Mouse (Mus musculus): ENCODE results near the gene Mtcl1.

GRCm38 (mm10) chr17:66340798-66341197 lies 108.8 kb downstream of the Mtcl1 start:
- TF ChIP-seq EP300 (IDR thresholded peaks at IDR 0.05) = peak; percentile 73; the same call in 1 of the 2 replicates
- no peak; the same call in 1 of the 2 replicates for TF ChIP-seq CTCF (IDR thresholded peaks at IDR 0.05)

Data from lung, postnatal 0 days (tissue).